Mouse (Mus musculus) urinary bladder, postnatal 14 days (tissue): Measurements from ENCODE around the gene Lima1.

ENCODE experiments used
- DNase-seq: peaks from one replicate; pipeline ENCODE4 v3.0.0; 2021; ENCODE audit warnings: low spot score

Gene Lima1

DNA sequence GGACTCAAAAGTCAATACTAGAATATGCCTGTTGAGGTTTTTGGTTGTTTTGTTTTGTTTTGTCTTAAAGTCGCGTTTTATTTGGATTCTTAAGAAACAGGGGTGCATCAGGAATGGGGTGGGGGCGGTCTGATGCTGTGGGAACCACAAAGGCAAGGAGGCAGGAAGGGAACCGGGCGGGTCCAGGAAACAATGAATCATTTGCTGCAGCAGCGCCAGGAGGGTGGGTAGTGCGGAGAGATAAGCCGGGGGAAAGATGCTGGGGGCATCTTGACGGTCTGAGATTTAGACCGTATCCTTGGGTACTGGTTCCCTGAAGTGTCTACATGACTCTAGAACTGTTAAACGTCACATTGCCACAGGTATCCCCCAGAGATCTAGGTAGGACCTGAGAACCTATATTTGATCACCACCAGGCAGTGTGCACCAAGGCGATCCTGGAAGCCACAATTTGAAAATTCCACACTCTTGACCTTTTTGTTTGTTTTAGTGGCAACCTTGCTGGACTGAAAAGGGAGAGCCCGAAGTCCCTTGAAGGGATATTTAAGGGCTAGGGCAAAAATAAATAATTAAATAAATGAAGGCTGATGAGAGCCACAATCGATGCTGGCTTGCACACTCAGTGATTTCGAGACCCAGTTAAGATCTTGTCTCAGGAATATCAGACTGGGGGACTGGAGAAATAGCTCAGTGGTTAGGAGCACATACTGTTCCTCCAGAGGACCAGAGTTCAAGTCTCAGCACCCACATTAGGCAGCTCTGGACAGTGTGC, 8.6 kb downstream of the Lima1 start:
- peak; percentile 68 for DNase-seq

DNA sequence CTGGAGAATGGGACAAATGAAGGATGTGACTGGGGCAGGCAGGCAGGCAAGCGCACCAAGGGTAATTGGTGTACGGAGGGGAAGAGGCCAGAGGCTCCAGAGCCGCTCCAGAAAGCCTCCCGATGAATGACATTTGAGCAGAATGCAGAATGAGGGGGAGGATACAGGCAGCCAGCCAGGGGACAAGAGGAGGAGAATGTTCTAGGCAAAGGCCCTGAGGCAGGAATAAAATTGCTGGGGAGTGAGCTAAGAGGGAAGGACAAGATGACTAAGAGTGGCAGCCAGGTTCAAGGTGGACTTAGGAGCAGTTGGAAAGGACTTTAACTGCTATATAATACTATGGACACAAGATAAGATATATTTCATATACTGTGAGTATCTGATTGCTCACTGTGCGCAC, 9.3 kb downstream of the Lima1 start:
- peak; percentile 71 for DNase-seq

DNA sequence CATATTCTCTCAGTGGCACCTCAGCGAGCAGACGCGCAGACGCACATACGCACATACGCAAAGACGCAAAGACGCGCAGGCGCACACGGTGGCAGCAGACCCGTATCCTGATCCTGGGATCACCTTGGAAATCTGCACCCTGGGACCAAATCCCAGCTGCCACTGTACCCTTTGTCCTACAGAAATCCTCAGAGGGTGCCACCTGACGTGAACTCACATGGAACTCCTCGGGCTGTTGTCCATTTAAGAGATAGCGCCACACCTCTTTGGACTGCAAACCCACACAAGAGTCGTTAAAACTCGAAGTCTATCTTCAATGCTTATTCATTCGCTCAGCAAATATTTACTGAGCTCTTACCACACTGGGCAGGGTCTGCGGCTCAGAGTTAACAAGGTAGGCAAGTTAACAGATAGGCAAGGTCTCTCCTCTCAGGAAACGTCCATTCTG, 9.7 kb downstream of the Lima1 start:
- no peak for DNase-seq

DNA sequence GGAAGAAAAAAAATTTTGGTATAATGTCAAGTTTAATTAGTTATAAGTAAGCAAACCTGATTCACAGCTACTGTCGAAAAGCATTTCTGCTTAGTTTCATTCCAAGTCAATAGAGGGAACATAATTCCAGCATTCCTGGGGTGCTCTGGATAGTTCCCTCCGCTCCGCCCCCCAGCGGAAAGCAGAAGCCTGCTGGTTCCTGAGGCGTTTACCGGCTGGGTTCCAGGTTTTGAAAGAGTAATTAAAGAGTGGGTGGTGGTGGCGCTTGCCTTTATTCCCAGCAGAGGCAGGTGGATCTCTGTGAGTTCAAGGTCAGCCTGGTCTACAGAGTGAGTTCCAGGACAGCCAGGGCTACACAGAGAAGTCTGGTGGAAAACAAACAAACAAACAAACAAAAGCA, 10.2 kb downstream of the Lima1 start:
- DNase-seq, result no peak

DNA sequence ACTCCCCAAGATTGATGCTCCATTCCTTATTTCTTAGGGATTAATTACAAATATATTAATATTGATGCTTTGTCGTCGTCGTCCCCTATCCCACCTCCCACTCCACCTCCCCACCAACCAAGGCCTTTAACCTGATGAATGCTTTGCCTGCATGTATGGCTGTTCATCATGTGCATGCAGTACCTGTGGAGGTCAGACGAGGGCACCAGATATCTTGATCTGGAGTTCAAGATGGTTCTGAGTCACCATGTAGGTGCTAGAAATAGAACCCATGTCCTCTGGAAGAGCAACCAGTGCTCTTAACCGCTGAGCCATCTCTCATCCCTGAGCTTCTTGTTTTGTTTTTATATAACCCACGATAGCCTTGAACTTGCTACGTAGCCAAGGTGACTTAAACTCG, 11.5 kb downstream of the Lima1 start:
- no peak for DNase-seq

DNA sequence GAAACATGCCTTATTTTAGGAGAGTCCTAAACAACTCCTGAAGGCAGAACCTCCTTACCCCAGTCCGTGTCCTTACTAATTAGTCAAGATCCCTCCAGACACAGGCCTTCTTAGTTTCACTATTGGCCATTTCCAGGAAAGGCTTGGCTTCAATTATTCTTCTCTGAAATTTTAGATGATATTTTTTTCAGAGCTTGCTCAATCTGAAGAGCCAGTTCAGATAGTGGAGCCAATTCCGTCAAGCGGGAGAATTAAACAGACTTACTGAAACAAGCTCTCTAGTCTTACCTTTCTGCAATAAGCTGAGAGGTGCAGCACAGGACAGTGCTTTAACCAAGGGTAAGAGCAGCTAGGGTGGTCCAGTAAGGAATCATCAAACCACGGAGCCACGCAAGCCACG, 11.9 kb downstream of the Lima1 start:
- no peak for DNase-seq

DNA sequence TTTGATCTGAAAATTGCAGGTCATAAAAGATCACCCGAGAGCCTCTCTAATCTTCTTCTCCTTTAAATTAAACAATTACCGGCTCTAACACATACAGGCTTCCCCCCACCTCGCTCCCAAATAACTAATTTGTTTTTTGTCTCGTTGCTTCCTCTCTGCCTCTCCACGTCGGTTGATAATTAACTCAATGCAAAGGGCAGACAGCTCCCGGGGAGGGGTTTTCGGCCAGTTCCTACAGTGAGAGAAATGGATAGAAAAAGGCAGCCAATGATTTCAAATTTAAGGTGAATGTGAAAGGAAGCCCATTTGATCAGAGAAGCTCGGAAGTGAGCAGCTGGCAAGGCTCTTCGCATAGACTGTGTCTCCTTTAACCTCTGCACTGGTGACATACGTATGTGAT, 12.8 kb downstream of the Lima1 start:
- no peak for DNase-seq

DNA sequence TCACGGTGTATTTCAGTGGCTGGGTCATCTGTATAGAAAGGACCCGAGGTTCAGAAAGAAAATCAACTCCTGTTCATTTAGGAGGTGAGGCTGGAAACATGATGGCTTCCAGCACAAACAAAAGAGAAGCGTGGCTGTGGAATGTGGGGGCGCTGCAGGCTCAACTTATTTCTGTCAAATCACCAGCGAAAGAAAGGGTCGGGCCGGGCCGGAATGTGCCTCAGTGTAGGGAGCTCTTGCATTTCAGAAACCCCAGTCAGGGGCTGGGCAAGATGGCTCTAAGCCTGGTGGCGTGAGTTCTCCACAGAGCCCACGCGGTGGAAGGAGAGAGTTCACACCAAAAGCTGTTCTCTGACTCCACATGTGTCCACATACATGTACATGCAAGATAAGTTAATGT, 13.3 kb downstream of the Lima1 start:
- DNase-seq, result no peak

DNA sequence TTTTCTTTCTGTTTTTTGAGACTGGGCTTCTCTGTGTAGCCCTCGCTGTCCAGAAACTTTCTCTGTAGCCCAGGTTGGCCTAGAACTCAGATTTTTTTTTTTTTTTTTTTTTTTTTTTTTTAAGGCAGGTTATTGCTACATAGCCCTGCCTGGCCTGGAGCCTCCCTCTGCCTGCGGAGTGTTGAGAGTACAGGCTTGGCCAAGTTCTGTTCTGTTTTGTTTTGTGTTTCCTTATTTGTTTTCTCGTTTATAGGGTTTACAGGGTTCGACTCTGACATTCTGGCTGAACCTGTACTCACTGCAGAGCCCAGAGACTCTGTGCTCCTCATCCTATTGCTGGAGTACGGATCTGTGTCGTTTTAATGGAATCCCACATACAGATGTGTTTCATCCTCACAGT, 13.7 kb downstream of the Lima1 start:
- DNase-seq, result no peak

DNA sequence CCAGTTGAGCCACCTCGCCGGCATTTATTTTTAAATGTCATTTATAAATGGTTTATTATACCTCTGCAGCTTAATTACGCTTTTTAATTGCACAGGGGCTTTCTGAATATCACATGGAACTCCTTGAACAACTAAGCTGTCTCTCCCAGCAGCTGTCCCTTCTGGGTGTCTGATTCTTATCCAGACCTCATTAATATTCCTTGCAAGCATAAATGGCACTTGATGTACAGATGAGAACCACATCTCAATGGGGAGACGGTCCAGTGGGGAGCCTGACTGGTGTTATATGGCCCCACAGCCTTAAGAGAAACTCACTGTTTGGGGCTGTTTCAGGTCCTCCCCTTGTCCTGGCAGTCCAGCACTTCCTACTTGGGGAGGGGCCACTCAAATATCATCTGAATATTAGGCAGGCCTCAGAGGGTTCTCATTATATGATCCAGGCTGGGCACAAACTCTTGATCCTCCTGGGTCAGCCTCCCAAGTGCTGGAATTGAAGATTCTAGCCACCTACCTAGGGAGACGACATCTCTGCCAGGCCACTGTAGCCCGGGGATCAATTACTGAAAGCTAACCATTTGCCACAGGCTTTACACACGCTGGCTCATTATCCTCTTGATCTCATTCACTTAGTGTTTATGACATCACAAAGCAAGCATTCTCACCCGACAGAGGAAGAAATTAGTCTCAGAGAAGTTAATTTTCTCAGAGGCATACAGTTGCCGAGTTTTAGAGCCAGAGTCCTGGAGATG, 15.4 kb downstream of the Lima1 start:
- DNase-seq, result no peak

DNA sequence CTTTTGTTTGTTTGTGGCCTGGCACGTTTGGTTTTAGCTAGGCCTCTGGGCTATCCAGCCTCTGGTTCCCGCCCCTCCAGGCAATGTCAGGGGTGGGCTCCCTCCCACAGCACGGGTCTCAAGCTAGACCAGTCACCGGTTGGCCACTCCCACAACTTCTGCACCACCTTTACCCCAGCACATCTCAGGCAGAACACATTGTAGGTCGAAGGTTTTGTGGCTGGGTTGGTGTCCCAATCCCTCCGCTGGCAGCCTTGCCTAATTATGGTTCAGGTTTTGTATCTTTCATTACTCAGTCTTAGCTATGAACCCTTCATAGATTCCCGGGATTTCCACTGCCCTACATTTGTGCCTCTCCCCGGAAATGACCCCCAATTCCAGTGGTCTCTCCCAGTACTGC, 17.8 kb downstream of the Lima1 start:
- DNase-seq, result no peak

DNA sequence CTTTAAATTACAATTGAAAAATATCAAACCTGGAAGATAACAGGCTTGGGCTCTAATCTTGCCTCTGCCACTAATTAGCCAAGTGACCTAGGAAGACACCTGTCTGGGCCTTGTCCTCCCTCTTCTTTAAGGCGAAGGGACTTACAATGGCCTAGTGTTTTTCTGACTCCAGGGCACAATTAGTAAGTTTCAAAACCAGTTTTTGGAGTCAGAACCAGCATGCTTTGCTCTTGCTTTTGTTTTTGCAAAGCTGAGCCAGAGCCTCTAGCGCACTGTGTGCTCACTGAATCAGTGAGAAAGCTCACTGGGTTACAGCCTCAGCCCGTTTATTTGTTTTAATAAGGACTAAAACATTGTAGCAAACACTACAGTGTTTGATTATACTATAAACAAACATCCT, 20.1 kb downstream of the Lima1 start:
- DNase-seq, result no peak

DNA sequence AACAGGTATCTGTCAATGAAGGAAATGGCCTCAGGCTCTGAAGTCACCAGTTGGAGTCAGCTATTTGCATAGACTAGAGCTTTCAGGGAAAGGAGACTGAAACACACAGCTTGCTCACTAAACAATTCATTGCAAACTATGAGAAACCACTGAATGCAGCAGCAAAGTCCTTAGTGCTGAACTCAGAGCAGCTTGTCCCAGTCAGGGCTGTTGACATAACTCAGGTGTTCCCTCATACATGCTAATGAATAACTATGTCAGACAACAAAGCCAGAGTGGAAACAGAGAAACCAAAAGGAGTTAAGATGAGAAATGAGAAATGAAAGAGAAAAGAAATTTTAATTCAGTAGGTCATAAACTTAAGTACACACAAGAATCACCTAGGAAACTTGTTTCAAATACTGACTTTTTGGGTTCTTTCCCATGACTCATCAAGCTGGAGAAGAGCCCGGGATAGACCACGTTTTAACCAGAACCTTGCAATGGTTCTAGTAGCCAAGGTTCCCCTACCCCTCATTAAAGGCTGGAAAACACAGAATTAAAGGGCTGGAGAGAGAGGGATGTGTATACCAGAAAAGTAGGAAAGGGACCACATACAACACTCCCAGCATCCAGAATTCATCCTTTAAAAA, 22.5 kb downstream of the Lima1 start:
- no peak for DNase-seq

DNA sequence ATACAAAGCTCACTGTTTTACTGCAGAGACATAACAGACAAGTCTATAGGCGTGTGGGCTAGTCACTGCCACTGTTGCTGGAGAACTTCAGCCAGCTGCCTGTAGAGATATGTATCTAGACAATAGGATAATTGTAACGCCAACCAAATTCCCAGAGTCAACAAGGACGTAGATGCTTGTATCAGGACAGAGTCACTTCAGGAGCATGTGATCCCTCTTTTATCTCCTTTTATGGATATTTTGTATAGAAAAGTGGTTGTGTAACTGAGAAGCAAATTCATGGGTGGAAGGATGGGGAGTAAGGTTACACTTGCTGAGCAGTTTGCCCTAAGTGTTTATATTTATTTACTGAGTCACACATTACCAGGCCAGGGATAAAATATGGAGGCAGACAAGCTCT, 25.0 kb downstream of the Lima1 start:
- no peak for DNase-seq

DNA sequence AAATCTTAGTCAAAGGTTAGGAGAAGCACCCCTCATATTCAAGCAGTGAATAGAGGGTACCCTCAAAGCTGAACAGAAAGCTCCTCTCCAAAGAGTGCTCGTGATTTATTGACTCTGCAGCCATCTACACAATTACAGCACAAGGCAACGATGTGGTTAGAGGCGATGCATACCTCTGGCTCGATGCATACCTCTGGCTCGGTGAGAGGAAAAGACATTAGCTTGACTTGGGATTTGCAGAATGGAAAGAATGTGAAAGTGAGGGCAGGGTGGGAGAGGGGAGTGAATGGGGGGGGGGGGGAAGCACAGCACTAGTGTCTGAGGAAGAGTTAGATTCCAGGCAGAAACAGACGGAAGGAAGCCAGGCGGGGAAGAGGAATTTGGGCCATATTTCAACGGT, 27.3 kb downstream of the Lima1 start:
- DNase-seq, result no peak

DNA sequence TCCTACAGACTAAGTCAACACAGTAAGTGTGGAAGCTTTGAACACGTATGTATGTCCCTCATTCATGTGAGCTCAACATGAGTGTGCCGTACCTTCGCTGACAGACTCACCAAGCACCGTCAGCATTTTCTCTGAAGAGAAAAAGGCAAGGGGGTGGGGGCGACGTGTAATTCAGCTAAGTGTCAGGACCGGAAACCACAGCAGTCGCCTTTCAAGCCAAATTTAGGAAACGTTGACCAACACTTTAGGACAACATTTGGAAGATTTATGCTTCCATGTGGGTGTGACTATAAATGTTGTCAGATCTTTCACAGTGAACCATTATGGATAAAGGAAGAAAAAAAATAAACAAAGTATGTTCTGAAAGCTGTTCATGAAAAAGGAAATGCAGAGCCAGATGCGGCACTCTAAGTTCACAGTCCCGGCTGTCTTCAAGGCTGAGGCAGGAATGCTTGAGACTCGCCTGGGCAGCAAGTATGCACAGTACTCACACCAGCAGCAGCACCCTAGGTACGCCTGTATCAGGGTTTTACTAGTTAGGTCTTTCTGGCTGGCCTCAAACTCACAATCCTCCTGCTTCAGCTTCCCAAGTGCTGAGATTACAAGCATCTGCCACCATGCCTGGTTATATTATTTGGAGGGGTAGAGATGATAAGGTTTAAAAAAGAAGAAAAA, 27.9 kb downstream of the Lima1 start:
- DNase-seq, result no peak

DNA sequence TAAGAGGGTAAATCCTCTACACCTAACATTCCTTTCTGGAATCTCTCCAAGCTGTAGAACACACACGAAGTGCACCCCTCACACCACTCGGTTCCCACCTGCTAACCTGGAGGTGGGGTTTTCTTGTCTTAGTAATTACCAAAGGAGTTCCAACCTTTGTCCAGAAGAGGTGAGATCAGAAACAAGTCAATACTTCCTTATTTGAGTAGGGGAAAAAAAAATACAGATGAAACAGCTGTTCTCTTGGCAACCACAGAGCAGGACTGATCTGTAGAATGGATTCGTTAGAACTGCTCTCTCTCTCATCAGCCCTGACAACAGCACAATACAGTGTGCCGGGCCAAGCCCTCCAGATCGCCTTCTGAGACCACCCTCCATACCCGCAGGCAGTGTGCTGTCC, 28.6 kb downstream of the Lima1 start:
- DNase-seq, result no peak

DNA sequence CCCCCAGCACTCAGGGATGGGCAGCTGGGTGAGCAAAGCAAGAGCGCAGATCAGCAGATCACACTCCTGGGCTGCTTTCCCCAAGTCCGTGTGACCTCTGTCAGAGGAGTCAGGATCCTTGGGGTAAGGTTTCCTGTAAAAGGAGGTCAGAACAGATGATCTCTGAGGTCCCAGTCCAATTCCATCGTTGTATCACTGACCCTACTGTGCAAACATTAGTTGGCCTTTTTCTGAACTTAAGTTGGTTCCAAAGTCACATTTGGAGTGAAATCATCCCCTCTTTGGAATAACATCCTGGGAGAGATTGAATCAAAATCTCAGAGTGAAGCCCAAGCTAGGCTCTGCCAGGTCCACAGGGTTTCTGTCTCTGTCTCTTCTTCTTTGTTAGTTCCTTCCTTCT, 31.4 kb downstream of the Lima1 start:
- DNase-seq, result no peak

DNA sequence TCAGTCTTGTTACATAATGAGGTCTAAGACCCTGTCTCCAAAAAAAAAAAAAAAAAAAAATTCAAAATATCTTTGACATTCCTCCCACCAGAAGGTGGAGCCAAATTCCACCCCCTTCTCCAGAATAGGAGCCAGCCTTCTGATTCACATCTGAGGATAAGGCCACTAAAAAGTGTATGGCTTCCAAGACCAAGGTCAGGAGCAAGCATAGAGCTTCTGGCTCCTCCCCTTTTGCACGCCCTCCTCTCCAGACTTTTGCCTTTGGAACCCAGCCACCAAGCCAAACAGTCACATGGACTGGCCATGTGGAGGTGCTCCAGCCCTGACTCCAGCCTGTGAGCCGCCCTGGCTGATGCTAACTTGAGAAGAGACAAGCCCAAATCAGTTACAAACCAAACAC, 35.3 kb downstream of the Lima1 start:
- peak; percentile 69 for DNase-seq

DNA sequence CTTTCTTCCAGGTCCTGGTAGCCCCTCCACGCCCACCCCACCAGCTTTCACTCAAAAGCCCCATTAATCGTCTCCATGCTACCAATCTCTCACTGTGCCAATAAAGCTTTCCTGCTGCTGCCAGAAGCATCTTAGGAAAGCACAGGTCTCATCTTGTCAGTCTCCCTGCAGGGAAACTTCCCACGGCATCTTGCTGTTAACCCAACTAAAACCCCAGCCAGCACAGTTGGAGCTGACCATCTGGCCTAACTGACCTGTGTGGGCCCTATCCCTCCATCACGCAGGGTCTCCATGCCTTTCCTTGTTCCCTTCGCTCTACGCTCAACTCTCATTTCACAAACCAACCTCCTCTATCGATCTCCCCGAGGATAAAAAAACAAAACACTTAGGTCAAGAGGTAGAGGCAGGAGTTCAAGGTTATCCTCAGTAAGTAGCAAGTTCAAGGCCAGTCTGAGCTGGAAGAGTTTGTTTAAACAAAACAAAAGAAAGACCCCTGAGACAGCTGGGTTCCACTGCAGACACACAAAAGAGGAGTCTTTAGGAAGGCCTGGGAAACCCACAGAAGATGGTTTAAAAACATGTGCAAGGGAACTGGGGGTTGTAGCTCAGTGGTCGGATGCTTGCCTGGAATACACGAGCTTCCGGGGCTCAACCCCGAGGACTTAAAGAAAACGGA, 36.0 kb downstream of the Lima1 start:
- no peak for DNase-seq

DNA sequence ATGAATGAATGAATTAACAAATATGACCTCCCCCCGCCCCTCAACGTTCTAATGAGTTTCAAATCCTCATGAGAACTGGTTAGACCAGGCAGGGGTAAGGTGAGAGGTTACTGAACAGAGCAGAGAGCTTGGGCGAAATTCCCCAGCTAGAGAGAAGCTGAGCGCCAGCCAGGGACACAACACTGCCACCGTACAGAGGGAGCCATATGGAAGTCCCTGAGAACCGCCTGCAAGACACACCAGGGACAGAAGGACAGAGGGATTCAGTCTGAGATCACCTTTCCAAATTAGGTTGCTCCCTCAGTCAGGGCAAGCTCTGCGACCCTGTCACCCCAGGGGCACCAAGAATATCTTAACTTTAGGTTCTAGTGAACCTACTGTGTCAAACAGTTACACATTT, 37.7 kb downstream of the Lima1 start:
- no peak for DNase-seq

DNA sequence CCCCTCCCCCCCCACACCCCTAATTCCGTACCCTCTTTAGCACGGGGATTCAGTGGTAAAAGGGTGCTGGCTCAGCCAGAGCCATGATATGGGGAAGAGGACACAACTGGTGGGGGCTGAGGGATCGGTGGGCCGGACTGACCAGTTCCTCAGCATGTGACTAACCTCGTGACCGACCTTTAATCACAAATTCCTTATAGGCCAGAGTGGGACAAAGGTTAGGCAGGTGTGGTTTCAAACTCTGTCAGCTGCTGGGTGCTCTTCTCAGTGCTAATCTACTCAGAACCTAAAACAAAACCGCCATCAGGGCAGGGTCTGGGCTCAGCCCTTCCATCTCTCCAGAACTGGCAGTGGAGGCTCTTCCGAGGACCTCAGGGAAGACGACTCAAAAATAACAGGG, 40.1 kb downstream of the Lima1 start:
- DNase-seq, result peak; percentile 78
